Mouse (Mus musculus) ES-E14 (cell line): ENCODE results near the gene Psma1. TPM values are rescaled to one million over a fixed set of nuclear protein-coding genes. Genes with fewer than 3 reads are reported as not detected.

Experiments used
- DNase-seq: peaks from one replicate; pipeline ENCODE4 v3.0.0-alpha.2; 2013; ENCODE audit warnings: low read depth, low spot score
- H3K27ac ChIP-seq: 2 replicates; pipeline ENCODE4 v1.5.1; 2012; ENCODE audit warnings: low read depth, mild to moderate bottlenecking, low read length, moderate library complexity, mixed read lengths; ENCODE audit not compliant: poor library complexity, insufficient read depth, severe bottlenecking
- H3K36me3 ChIP-seq: 2 replicates; pipeline ENCODE4 v1.6.1; 2012; ENCODE audit warnings: mild to moderate bottlenecking, low read length, moderate library complexity, mixed read lengths; ENCODE audit not compliant: control insufficient read depth, poor library complexity, insufficient read depth, severe bottlenecking
- H3K4me1 ChIP-seq, 2 experiments: fragments of 150-350 bp in 1 of 2; sonication (generic) in 1 of 2; 2 replicates each; pipeline ENCODE4 v1.6.1; 2012; ENCODE audit warnings: low read length in 2 of 2, mild to moderate bottlenecking in 1 of 2, mixed read lengths in 1 of 2; ENCODE audit not compliant: control insufficient read depth in 2 of 2, insufficient read depth in 2 of 2, poor library complexity in 1 of 2
- H3K4me3 ChIP-seq, 2 experiments: fragments of 150-350 bp in 1 of 2; sonication (generic) in 1 of 2; 2 replicates each; pipeline ENCODE4 v1.5.1; 2012; ENCODE audit warnings: low read length in 2 of 2, low read depth in 1 of 2, mild to moderate bottlenecking in 1 of 2, mixed read lengths in 1 of 2; ENCODE audit not compliant: insufficient read depth in 1 of 2, poor library complexity in 1 of 2, severe bottlenecking in 1 of 2
- H3K9ac ChIP-seq: 2 replicates; pipeline ENCODE4 v1.6.1; 2012; ENCODE audit warnings: low read depth, mild to moderate bottlenecking, low read length, mixed read lengths; ENCODE audit not compliant: poor library complexity, insufficient read depth, severe bottlenecking
- H3K9me3 ChIP-seq: fragments of 150-350 bp; sonication (generic); 2 replicates; pipeline ENCODE4 v1.6.1; 2012; ENCODE audit warnings: low read depth, mild to moderate bottlenecking, low read length; ENCODE audit not compliant: control insufficient read depth, insufficient read depth
- CHD2 ChIP-seq: IDR thresholded peaks from 2 replicates; pipeline ENCODE4 v1.6.1; 2014; ENCODE audit warnings: mild to moderate bottlenecking, low read depth, low read length, inconsistent platforms
- HCFC1 ChIP-seq: IDR thresholded peaks from 2 replicates; pipeline ENCODE4 v1.6.1; 2012; ENCODE audit warnings: low read length, inconsistent platforms, borderline replicate concordance; ENCODE audit not compliant: insufficient read depth
- MAFK ChIP-seq: IDR thresholded peaks from 2 replicates; pipeline ENCODE4 v1.6.1; 2014; ENCODE audit warnings: mild to moderate bottlenecking, low read depth, low read length, inconsistent platforms; ENCODE audit not compliant: insufficient read depth
- ZC3H11A ChIP-seq: IDR thresholded peaks from 2 replicates; pipeline ENCODE4 v1.6.1; 2012; ENCODE audit warnings: low read depth, mild to moderate bottlenecking, inconsistent platforms, low read length, borderline replicate concordance
- ZNF384 ChIP-seq: IDR thresholded peaks from 2 replicates; pipeline ENCODE4 v1.6.1; 2012; ENCODE audit warnings: low read depth, low read length, inconsistent platforms
- in situ Hi-C, 2 experiments: fragments of 600-800 bp; cut with MboI; formaldehyde crosslinking; loops; one replicate each; pipeline ENCODE4 v1.15.1; 2025; ENCODE audit warnings: low sequenced_read_pairs in 2 of 2, inconsistent platforms in 1 of 2; ENCODE audit not compliant: unreplicated experiment in 2 of 2
- total RNA-seq: library from RNA; depleted of rRNA; stranded (reverse); fragments of 300-350 nt; gene quantifications from 2 replicates; pipeline ENCODE4 v1.2.3, GENCODE M21; 2012

Psma1 gene
- total RNA-seq, 1 experiment, result 213 TPM

- Histone ChIP-seq H3K36me3 (no peaks in the 10 kb centered on the region), H3K9me3 (no peaks in the 10 kb centered on the region), H3K4me1 (0 out of 4 replicates have a peak, but pooled peaks cover 0 to 2% of the 10 kb centered on the region in 2 experiments), H3K9ac (no peak overlapping the region), H3K4me3 (no peak overlapping the region; a peak in 1 of 4 replicates), H3K27ac (no peak overlapping the region)
- in situ Hi-C loops, result no loop called here
- DNase-seq, result no peak
- TF ChIP-seq ZC3H11A (no peak), MAFK (no peak), ZNF384 (no peak), HCFC1 (no peak), CHD2 (no peak)
Measured at GRCm38 (mm10) chr7:114283006-114283405, 7.1 kb upstream of the Psma1 start.

GRCm38 (mm10) chr7:114281671-114282070, 5.8 kb upstream of the Psma1 start:
- Histone ChIP-seq H3K9ac (no peak overlapping the region; the same call in 1 of the 2 replicates), H3K27ac (no peak overlapping the region), H3K4me3 (no peak overlapping the region), H3K4me1 (peaks cover 0 to 6% of the 10 kb centered on the region in 2 experiments; a peak in 1 of 4 replicates), H3K36me3 (no peaks in the 10 kb centered on the region), H3K9me3 (no peaks in the 10 kb centered on the region)
- peak; percentile 59 for DNase-seq
- no peak for TF ChIP-seq HCFC1
- no peak for TF ChIP-seq MAFK
- peak; percentile 22; the same call in 1 of the 2 replicates for TF ChIP-seq ZC3H11A
- peak; percentile 68; the same call in 1 of the 2 replicates for TF ChIP-seq ZNF384
- no peak for TF ChIP-seq CHD2
- in situ Hi-C loops, result no loop called here

- Histone ChIP-seq H3K27ac (peak overlapping the region; percentile 37; the same call in 1 of the 2 replicates), H3K9ac (peak overlapping the region; percentile 96), H3K4me3 (peak overlapping the region; percentile 87 to 96), H3K36me3 (peaks cover 4% of the 10 kb centered on the region; the same call in 1 of the 2 replicates), H3K4me1 (peaks cover 0 to 8% of the 10 kb centered on the region in 2 experiments; a peak in 1 of 4 replicates), H3K9me3 (no peaks in the 10 kb centered on the region)
- TF ChIP-seq ZNF384 (no peak), MAFK (0 out of 2 replicates have a peak, but pooled peaks have one; percentile 1)
- in situ Hi-C loops, result no loop called here
- DNase-seq, result no peak
Measured at GRCm38 (mm10) chr7:114275372-114276004, 430 bp downstream of the Psma1 start.

- no peak for DNase-seq
- TF ChIP-seq ZNF384, result no peak
- no peak for TF ChIP-seq MAFK
- no peak for TF ChIP-seq CHD2
- no peak for TF ChIP-seq HCFC1
- no peak for TF ChIP-seq ZC3H11A
- Histone ChIP-seq H3K4me1 (no peaks in the 10 kb centered on the region), H3K9me3 (peaks cover 2% of the 10 kb centered on the region; the same call in 1 of the 2 replicates), H3K9ac (no peak overlapping the region), H3K36me3 (peaks cover 24% of the 10 kb centered on the region), H3K27ac (no peak overlapping the region), H3K4me3 (no peak overlapping the region)
- in situ Hi-C loops, result no loop called here
Measured at GRCm38 (mm10) chr7:114268446-114268845, 7.5 kb downstream of the Psma1 start.
